In genomic region chr9:6407972-6408371, GRCm38 (mm10) we compare ENCODE assay signal across 12 mouse cellular contexts.
DNase-seq lines count a peak whose midpoint lies in the region; ATAC-seq lines count a peak whose summit lies in the region.
"Had no signal": no experiment of that assay in that cellular context is flagged by ENCODE, and none has a peak within 500 bp of the region (broad histone marks: within the 10 kb centered on the region; RNA-seq: fewer than 3 reads in every experiment).

No protein-coding gene starts in this region.

- WGBS in forebrain, embryonic 13.5 days: 49% methylated on average over 4 of the region's 4 CpGs
- 63% methylated on average over 4 of the region's 4 CpGs for WGBS in forebrain, embryonic 10.5 days
- 48% methylated on average over 4 of the region's 4 CpGs for WGBS in hindbrain, embryonic 16.5 days

- no peak overlapping the region for H3K4me3 ChIP-seq in forebrain, embryonic 13.5 days
- no peak overlapping the region for H3K4me3 ChIP-seq in forebrain, embryonic 10.5 days
- no peak overlapping the region for H3K4me3 ChIP-seq in hindbrain, embryonic 16.5 days (ENCODE audit: low read length)

- no peak for DNase-seq in forebrain, embryonic 10.5 days (ENCODE audit: extremely low spot score, low spot score)
- peak; percentile 14 to 22 for DNase-seq in left cerebral cortex, postnatal 10 days (ENCODE audit: extremely low spot score in 1 of 2, low spot score in 2 of 2)
- DNase-seq in left cerebral cortex, adult 8-10 months (ENCODE audit: low spot score in 2 of 2): no peak
- peak; percentile 3 to 4 for DNase-seq in right cerebral cortex, postnatal 36 days (ENCODE audit: low spot score in 2 of 2)
- no peak for DNase-seq in lung, postnatal 25 days (ENCODE audit: low spot score)
- DNase-seq: heart, adult 11 months had no signal

- H3K9ac ChIP-seq in forebrain, embryonic 13.5 days: no peak overlapping the region
- no peak overlapping the region for H3K9ac ChIP-seq in hindbrain, embryonic 16.5 days (ENCODE audit: low read depth, low read length)

- no peaks in the 10 kb centered on the region for H3K4me1 ChIP-seq in forebrain, embryonic 13.5 days
- no peaks in the 10 kb centered on the region for H3K4me1 ChIP-seq in forebrain, embryonic 10.5 days
- no peaks in the 10 kb centered on the region for H3K4me1 ChIP-seq in hindbrain, embryonic 16.5 days (ENCODE audit: control insufficient read depth, insufficient read depth, low read depth, low read length)

- H3K27ac ChIP-seq in forebrain, embryonic 13.5 days: no peak overlapping the region
- no peak overlapping the region for H3K27ac ChIP-seq in forebrain, embryonic 10.5 days
- no peak overlapping the region for H3K27ac ChIP-seq in hindbrain, embryonic 16.5 days (ENCODE audit: low read depth, low read length)

- no peak overlapping the region for H3K4me2 ChIP-seq in forebrain, embryonic 13.5 days
- no peak overlapping the region for H3K4me2 ChIP-seq in hindbrain, embryonic 16.5 days (ENCODE audit: low read length)
- H3K4me2 ChIP-seq: liver, embryonic 11.5 days had no signal

- no peaks in the 10 kb centered on the region for H3K27me3 ChIP-seq in forebrain, embryonic 13.5 days
- H3K27me3 ChIP-seq in forebrain, embryonic 10.5 days (ENCODE audit: poor library complexity, severe bottlenecking): no peaks in the 10 kb centered on the region
- no peaks in the 10 kb centered on the region for H3K27me3 ChIP-seq in hindbrain, embryonic 16.5 days (replicated peaks; ENCODE audit: control insufficient read depth, insufficient read depth, low read length)
- H3K27me3 ChIP-seq: Patski had no signal

- ATAC-seq in forebrain, embryonic 13.5 days: peak; percentile 94
- peak; percentile 91 for ATAC-seq in hindbrain, embryonic 16.5 days
- ATAC-seq in megakaryocyte progenitor cell, adult 5-6 weeks (replicated peaks; ENCODE audit: poor library complexity): no peak; the same call in 1 of the 2 replicates
- ATAC-seq: intestine, embryonic 16.5 days; Patski had no signal

- no peaks in the 10 kb centered on the region for H3K9me3 ChIP-seq in forebrain, embryonic 13.5 days (replicated peaks)
- H3K9me3 ChIP-seq in forebrain, embryonic 10.5 days: no peaks in the 10 kb centered on the region
- no peaks in the 10 kb centered on the region for H3K9me3 ChIP-seq in hindbrain, embryonic 16.5 days (ENCODE audit: control insufficient read depth, low read length)

- intact Hi-C loops in left cerebral cortex, postnatal 10 days (cut with DNase I): no loop called here

- no peaks in the 10 kb centered on the region for H3K36me3 ChIP-seq in forebrain, embryonic 13.5 days (ENCODE audit: poor library complexity, severe bottlenecking)
- no peaks in the 10 kb centered on the region for H3K36me3 ChIP-seq in forebrain, embryonic 10.5 days (replicated peaks)
- no peaks in the 10 kb centered on the region for H3K36me3 ChIP-seq in hindbrain, embryonic 16.5 days (ENCODE audit: control insufficient read depth, insufficient read depth, low read length)

Comparison
In these comparisons a context has a peak if more than half of its experiments do, and no peak if none do; other contexts are left out.
1. DNase-seq: peak in left cerebral cortex, postnatal 10 days (2 of 2) and right cerebral cortex, postnatal 36 days (2 of 2); none in forebrain, embryonic 10.5 days (single experiment), left cerebral cortex, adult 8-10 months (0 of 2) and lung, postnatal 25 days (single experiment).